Mouse (Mus musculus) lung, adult 2 months (tissue): ENCODE measurements around the gene Olfr553. TPM values are rescaled to one million over a fixed set of nuclear protein-coding genes. Genes with fewer than 3 reads are reported as not detected.
A peak's percentile ranks its signal among the peaks of the same experiment; 100 is the strongest.

Experiments
- DNase-seq: peaks from one replicate; pipeline ENCODE4 v3.0.0; 2022
- H3K4me1 ChIP-seq: fragments of 200-500 bp; 2 replicates; pipeline ENCODE4 v1.6.1; 2011; ENCODE audit warnings: low read length; ENCODE audit not compliant: control insufficient read depth, insufficient read depth
- H3K4me3 ChIP-seq: fragments of 200-500 bp; replicated peaks from 2 replicates; pipeline ENCODE3; 2011; ENCODE audit warnings: low read depth, mild to moderate bottlenecking, control low read depth, low read length; ENCODE audit errors: extremely low read depth
- CTCF ChIP-seq: fragments of 200-500 bp; IDR thresholded peaks from 2 replicates; pipeline ENCODE4 v1.5.1; 2011; ENCODE audit warnings: mild to moderate bottlenecking, low read length, control low read depth; ENCODE audit not compliant: insufficient read depth
- POLR2A ChIP-seq: fragments of 200-500 bp; IDR thresholded peaks from 2 replicates; pipeline ENCODE4 v1.6.1; 2011; ENCODE audit warnings: low read depth, mild to moderate bottlenecking, control low read depth, low read length, borderline replicate concordance; ENCODE audit errors: extremely low read depth
- WGBS: fragments of 180-500 bp; shearing (Covaris S2); methylation state at CpG from one replicate; pipeline ENCODE4 v1.1.7; 2018; 5-methylcytosine and 5-hydroxymethylcytosine counted together
- polyA plus RNA-seq: library from polyadenylated mRNA; depleted of rRNA; stranded (reverse); fragments of >200 nt; gene quantifications from 2 replicates; pipeline ENCODE4 v1.2.3, GENCODE M21; 2012; rRNA removed

Gene Olfr553
- polyA plus RNA-seq, 1 experiment, result not detected

DNA sequence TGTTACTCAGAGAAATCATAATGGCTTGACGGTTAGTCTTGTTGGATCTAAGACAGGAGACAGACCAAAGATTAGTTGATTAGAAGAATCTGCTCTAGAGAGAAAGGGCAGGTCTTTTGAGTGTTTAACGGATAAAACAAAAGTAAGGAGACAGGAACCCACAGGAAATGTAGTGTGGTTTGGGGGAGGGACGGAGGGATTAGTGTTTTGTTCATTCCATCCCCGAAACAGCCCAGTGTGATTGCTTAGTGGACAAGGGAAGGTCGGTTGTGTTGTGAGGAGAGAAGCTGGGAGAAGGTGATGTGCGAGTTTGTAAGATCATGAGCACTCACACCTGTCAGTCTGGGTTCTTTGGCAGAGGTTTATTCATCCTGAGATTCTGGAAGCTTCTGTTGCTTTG lies 42.0 kb downstream of the Olfr553 start:
- DNase-seq, result no peak
- Histone ChIP-seq H3K4me1 (no peaks in the 10 kb centered on the region), H3K4me3 (no peak overlapping the region)
- TF ChIP-seq CTCF, result no peak
- TF ChIP-seq POLR2A, result no peak
- 54% methylated on average over 6 of the region's 6 CpGs for WGBS

DNA sequence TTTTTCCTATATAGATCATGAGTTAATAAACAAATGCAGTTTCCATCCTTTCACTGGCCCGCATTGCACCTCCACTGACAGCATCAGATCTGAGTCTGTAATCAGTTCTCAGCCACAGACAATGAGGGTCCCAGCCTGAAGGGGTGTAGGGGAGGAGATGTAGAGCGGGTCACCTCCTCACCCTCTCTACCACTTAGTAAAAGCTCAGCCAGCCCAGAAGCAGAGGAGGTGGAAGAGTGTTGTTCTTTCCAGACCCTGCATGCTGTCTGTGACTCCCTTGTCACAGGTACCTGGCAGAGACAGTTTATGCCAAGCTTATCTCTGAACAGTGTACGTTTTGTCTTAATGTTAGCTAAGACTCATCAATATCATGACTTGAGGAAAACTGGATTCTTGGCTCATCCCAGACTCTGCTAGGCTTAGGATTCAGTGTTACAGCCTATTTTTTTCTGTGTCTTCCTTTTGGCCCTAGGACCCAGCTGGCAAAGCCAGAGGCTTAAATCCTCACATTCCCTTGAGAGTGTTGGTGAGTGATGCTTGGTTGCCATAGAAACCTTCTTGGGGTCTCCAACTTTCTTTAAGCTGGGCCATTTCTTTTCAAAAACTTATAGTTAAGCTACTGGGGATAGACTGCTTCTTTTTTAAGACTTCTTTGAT lies 44.7 kb downstream of the Olfr553 start:
- 63% methylated on average over 3 of the region's 3 CpGs for WGBS
- no peaks in the 10 kb centered on the region for H3K4me1 ChIP-seq
- no peak overlapping the region for H3K4me3 ChIP-seq
- TF ChIP-seq POLR2A (no peak), CTCF (no peak)
- DNase-seq, result no peak

DNA sequence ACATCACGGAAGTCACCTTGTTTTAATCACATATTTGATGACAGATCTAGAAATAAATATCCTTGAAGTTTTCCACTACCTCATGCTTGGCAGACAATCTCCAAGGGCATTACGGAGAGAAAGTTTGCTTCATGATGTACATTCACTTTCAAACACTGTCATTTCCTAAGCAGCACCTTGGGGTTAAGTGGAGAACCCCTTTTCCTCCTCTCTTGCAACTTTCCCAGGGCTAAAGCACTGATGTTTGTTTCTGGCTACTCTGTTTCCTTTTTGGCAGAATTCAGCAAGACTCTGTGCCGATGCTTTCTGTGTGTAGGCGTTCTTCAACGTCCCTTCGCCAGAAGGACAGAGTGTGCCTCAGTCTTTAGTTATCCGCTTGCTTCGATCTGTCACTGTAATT lies 46.9 kb downstream of the Olfr553 start, which contains the start of gene Olfr550:
Gene Olfr550, plus strand, starts transcription at position 301 of the 400 bp plus-strand sequence.
- 76% methylated on average over 8 of the region's 8 CpGs for WGBS
- no peak for TF ChIP-seq POLR2A
- no peak for TF ChIP-seq CTCF
- no peak for DNase-seq
- Histone ChIP-seq H3K4me3 (peak within 1 kb of the TSS; percentile 17), H3K4me1 (no peaks in the 10 kb centered on the region)

DNA sequence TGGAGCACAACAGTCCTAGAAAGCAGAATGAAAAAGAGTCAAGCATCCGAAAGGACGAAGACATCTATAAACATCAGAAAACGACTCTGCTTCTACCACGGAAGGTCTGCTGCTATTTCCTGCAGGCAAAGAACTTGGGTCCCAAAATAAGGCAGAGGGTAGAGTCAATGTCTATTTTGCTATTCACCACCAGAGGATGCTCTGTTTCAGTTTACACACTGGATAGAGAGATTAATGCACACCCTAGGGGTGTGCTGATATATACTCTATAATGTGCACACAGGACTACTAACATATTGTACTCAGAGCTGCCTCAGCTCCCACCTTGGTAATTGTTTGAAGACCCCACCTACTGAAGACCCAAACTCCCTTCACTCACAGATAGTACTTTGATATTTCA lies 51.8 kb downstream of the Olfr553 start:
- 71% methylated on average over 4 of the region's 4 CpGs for WGBS
- H3K4me1 ChIP-seq, result no peaks in the 10 kb centered on the region
- H3K4me3 ChIP-seq, result no peak overlapping the region
- TF ChIP-seq CTCF (no peak), POLR2A (no peak)
- DNase-seq, result no peak

DNA sequence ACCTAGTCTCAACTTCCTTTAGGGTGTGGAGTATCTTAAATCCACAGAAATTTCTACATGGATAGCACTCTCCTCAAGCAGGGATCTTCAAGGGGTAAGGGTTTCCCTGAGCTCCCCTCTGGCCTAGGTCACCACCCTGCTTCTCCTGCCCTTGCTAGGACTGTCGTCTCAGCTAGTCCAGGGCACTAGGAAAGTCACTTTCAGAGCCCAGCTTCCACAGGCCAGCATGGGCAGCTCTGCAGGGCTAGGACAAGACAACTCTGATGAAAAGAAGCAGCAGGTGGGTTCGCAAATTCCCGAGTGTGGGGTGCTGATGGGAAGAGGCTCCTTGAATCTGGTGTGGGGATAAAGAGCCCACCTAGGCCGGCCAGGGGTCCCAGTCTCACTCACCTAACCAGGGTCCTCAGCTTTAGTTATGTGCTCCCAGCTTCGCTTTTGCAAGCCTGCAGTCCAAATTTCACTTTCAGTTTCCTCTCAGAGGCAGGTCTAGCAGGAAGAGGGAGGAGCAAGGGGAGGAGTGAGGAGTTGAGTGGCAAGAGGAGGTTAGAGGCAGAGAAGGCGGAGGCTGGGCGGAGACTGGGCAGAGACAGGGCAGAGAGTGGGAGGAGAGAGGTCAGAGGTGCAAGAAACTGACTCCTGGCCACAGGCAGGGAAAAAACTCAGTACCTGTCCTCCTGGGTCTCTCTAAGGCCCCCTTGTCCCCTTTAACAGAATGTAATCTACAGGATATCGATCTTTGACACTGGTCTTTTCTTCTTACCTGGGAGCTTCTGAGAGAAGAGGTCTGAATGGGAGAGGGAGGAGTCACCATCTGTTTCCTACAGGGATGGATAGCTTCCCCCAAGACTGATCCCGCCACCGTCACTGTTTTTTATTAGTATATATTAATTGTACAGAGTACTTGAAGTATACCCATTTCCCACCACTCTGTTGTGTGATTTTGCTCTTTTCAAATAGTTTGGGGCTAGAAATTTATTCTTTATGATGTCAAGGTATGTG lies 52.7 kb downstream of the Olfr553 start, which contains the start of gene Trim21:
Gene Trim21, minus strand, starts transcription at position 488 of the 999 bp plus-strand sequence.
- DNase-seq, result peak; percentile 87
- WGBS, result 8% methylated on average over 10 of the region's 10 CpGs

More for the DNA sequence above, 52.7 kb downstream of the Olfr553 start, which contains the start of gene Trim21:
- Histone ChIP-seq H3K4me1 (no peaks in the 10 kb centered on the region), H3K4me3 (peak within 1 kb of the TSS; percentile 72)
- TF ChIP-seq CTCF, result no peak
- TF ChIP-seq POLR2A, result peak; percentile 63; the same call in 1 of the 2 replicates

Other genes with a start within 250 kb of the Olfr553 start
- gene Rrm1, start 176.5 kb downstream of the Olfr553 start, polyA plus RNA-seq, result 5.9 and 7.2 TPM in 2 replicates
- not detected in 2 replicates for gene Olfr543, start 136.5 kb downstream of the Olfr553 start, polyA plus RNA-seq
- gene Olfr544, start 129.9 kb downstream of the Olfr553 start, polyA plus RNA-seq, result not detected in 2 replicates
- not detected in 2 replicates for gene Olfr545, start 118.6 kb downstream of the Olfr553 start, polyA plus RNA-seq
- not detected in 2 replicates for gene Olfr547, start 83.5 kb downstream of the Olfr553 start, polyA plus RNA-seq
- gene Olfr548-ps1, start 77.3 kb downstream of the Olfr553 start, polyA plus RNA-seq, result not detected in 2 replicates
- gene Olfr549, start 68.3 kb downstream of the Olfr553 start, polyA plus RNA-seq, result not detected in 2 replicates
- 6.1 and 9.7 TPM in 2 replicates for gene Trim21, start 52.7 kb downstream of the Olfr553 start, polyA plus RNA-seq
- 8.4 and 9.4 TPM in 2 replicates for gene Olfr550, start 46.8 kb downstream of the Olfr553 start, polyA plus RNA-seq
- not detected in 2 replicates for gene Olfr551, start 26.3 kb downstream of the Olfr553 start, polyA plus RNA-seq
- 0.13 and 0.16 TPM in 2 replicates for gene Olfr552, start 20.4 kb downstream of the Olfr553 start, polyA plus RNA-seq
- gene Olfr554, start 20.2 kb upstream of the Olfr553 start, polyA plus RNA-seq, result not detected in 2 replicates
- gene Olfr555, start 40.6 kb upstream of the Olfr553 start, polyA plus RNA-seq, result not detected in 2 replicates
- gene Olfr556, start 46.7 kb upstream of the Olfr553 start, polyA plus RNA-seq, result 0.12 and 0.19 TPM in 2 replicates
- gene Trim68, start 69.1 kb upstream of the Olfr553 start, polyA plus RNA-seq, result 16.7 and 23.7 TPM in 2 replicates
- 0.26 TPM in 1 of 2 replicates, not detected in the other for gene Olfr557, start 77.7 kb upstream of the Olfr553 start, polyA plus RNA-seq
- gene Olfr558, start 84.0 kb upstream of the Olfr553 start, polyA plus RNA-seq, result 0.17 and 0.37 TPM in 2 replicates
- not detected in 2 replicates for gene Olfr33, start 100.9 kb upstream of the Olfr553 start, polyA plus RNA-seq
- gene Olfr559, start 109.3 kb upstream of the Olfr553 start, polyA plus RNA-seq, result not detected in 2 replicates
- gene Olfr560, start 141.1 kb upstream of the Olfr553 start, polyA plus RNA-seq, result not detected in 2 replicates
- 0.53 and 1.7 TPM in 2 replicates for gene Olfr78, start 141.3 kb upstream of the Olfr553 start, polyA plus RNA-seq
- gene Olfr561, start 153.0 kb upstream of the Olfr553 start, polyA plus RNA-seq, result 0.10 TPM in 1 of 2 replicates, not detected in the other
- not detected in 2 replicates for gene Olfr564, start 185.3 kb upstream of the Olfr553 start, polyA plus RNA-seq
- gene Olfr566, start 240.5 kb upstream of the Olfr553 start, polyA plus RNA-seq, result not detected in 2 replicates